Mouse (Mus musculus): ENCODE measurements around the gene Npdc1. TPM values are rescaled to one million over a fixed set of nuclear protein-coding genes. Genes with fewer than 3 reads are reported as not detected.

The Npdc1 gene
- polyA plus RNA-seq, 1 experiment from 2014 or later: 48.9 TPM

GRCm38 (mm10) chr2:25364313-25364712 lies 34.8 kb upstream of the Npdc1 start:
- ATAC-seq: no peak
- no peaks in the 10 kb centered on the region for H3K9me3 ChIP-seq (ENCODE audit: control insufficient read depth, low read length)
- H3K36me3 ChIP-seq (ENCODE audit: control insufficient read depth, insufficient read depth, low read length): 0 out of 2 replicates have a peak, but pooled peaks cover 6% of the 10 kb centered on the region
- no peaks in the 10 kb centered on the region for H3K27me3 ChIP-seq (replicated peaks; ENCODE audit: control insufficient read depth, insufficient read depth, low read length)
- H3K4me2 ChIP-seq (ENCODE audit: low read depth, low read length): peak overlapping the region; percentile 96
- H3K4me3 ChIP-seq (ENCODE audit: low read length): peak overlapping the region; percentile 78
- WGBS: 91% methylated on average over 4 of the region's 4 CpGs
- peak overlapping the region; percentile 90 for H3K9ac ChIP-seq (ENCODE audit: low read depth, low read length)
- peaks cover 8% of the 10 kb centered on the region; the same call in 1 of the 2 replicates for H3K4me1 ChIP-seq (ENCODE audit: control insufficient read depth, insufficient read depth, low read length)
- peak overlapping the region; percentile 53; the same call in 1 of the 2 replicates for H3K27ac ChIP-seq (ENCODE audit: low read length)

- peaks cover 8% of the 10 kb centered on the region; the same call in 1 of the 2 replicates for H3K4me1 ChIP-seq (ENCODE audit: control insufficient read depth, insufficient read depth, low read length)
- WGBS: 30% methylated on average over 9 of the region's 9 CpGs
- H3K4me3 ChIP-seq (ENCODE audit: low read length): peak overlapping the region; percentile 78
- no peaks in the 10 kb centered on the region for H3K27me3 ChIP-seq (replicated peaks; ENCODE audit: control insufficient read depth, insufficient read depth, low read length)
- 0 out of 2 replicates have a peak, but pooled peaks cover 6% of the 10 kb centered on the region for H3K36me3 ChIP-seq (ENCODE audit: control insufficient read depth, insufficient read depth, low read length)
- no peak for ATAC-seq
- H3K9me3 ChIP-seq (ENCODE audit: control insufficient read depth, low read length): no peaks in the 10 kb centered on the region
- peak overlapping the region; percentile 96 for H3K4me2 ChIP-seq (ENCODE audit: low read depth, low read length)
- peak overlapping the region; percentile 90 for H3K9ac ChIP-seq (ENCODE audit: low read depth, low read length)
- H3K27ac ChIP-seq (ENCODE audit: low read length): peak overlapping the region; percentile 90
Measured at GRCm38 (mm10) chr2:25364761-25365090, 34.4 kb upstream of the Npdc1 start.

- WGBS: 0% methylated on average over 54 of the region's 54 CpGs
- peak within 1 kb of the TSS; percentile 78 for H3K4me3 ChIP-seq (ENCODE audit: low read length)
- peak within 1 kb of the TSS; percentile 90 for H3K27ac ChIP-seq (ENCODE audit: low read length)
- peak within 1 kb of the TSS; percentile 90 for H3K9ac ChIP-seq (ENCODE audit: low read depth, low read length)
- H3K9me3 ChIP-seq (ENCODE audit: control insufficient read depth, low read length): no peaks in the 10 kb centered on the region
- H3K4me2 ChIP-seq (ENCODE audit: low read depth, low read length): peak within 1 kb of the TSS; percentile 96
- H3K36me3 ChIP-seq (ENCODE audit: control insufficient read depth, insufficient read depth, low read length): 0 out of 2 replicates have a peak, but pooled peaks cover 6% of the 10 kb centered on the region
- ATAC-seq: peak; percentile 82
- peaks cover 8% of the 10 kb centered on the region; the same call in 1 of the 2 replicates for H3K4me1 ChIP-seq (ENCODE audit: control insufficient read depth, insufficient read depth, low read length)
- H3K27me3 ChIP-seq (replicated peaks; ENCODE audit: control insufficient read depth, insufficient read depth, low read length): no peaks in the 10 kb centered on the region
Measured at GRCm38 (mm10) chr2:25365091-25365761, 33.9 kb upstream of the Npdc1 start, which contains the start of gene Uap1l1. Gene Uap1l1 (minus strand): TSS chr2:25365682.

GRCm38 (mm10) chr2:25369996-25370395 lies 29.2 kb upstream of the Npdc1 start:
- 73% methylated on average over 3 of the region's 3 CpGs for WGBS
- H3K9ac ChIP-seq (ENCODE audit: low read depth, low read length): no peak overlapping the region
- peak overlapping the region; percentile 3; the same call in 1 of the 2 replicates for H3K27ac ChIP-seq (ENCODE audit: low read length)
- H3K4me3 ChIP-seq (ENCODE audit: low read length): no peak overlapping the region
- ATAC-seq: peak; percentile 27; the same call in 1 of the 2 replicates
- no peaks in the 10 kb centered on the region for H3K9me3 ChIP-seq (ENCODE audit: control insufficient read depth, low read length)
- H3K4me1 ChIP-seq (ENCODE audit: control insufficient read depth, insufficient read depth, low read length): peaks cover 20% of the 10 kb centered on the region
- no peaks in the 10 kb centered on the region for H3K36me3 ChIP-seq (ENCODE audit: control insufficient read depth, insufficient read depth, low read length)
- H3K27me3 ChIP-seq (replicated peaks; ENCODE audit: control insufficient read depth, insufficient read depth, low read length): no peaks in the 10 kb centered on the region
- no peak overlapping the region for H3K4me2 ChIP-seq (ENCODE audit: low read depth, low read length)

GRCm38 (mm10) chr2:25371764-25372643 lies 27.1 kb upstream of the Npdc1 start, which contains the start of gene Sapcd2:
Gene Sapcd2 (plus strand): TSS chr2:25372321.
- peak within 1 kb of the TSS; percentile 67 for H3K4me3 ChIP-seq (ENCODE audit: low read length)
- H3K9me3 ChIP-seq (ENCODE audit: control insufficient read depth, low read length): no peaks in the 10 kb centered on the region
- peaks cover 20% of the 10 kb centered on the region for H3K4me1 ChIP-seq (ENCODE audit: control insufficient read depth, insufficient read depth, low read length)
- peak within 1 kb of the TSS; percentile 74 for H3K9ac ChIP-seq (ENCODE audit: low read depth, low read length)
- H3K27ac ChIP-seq (ENCODE audit: low read length): peak within 1 kb of the TSS; percentile 90
- peak; percentile 86 for ATAC-seq
- H3K27me3 ChIP-seq (replicated peaks; ENCODE audit: control insufficient read depth, insufficient read depth, low read length): no peaks in the 10 kb centered on the region
- WGBS: 1% methylated on average over 65 of the region's 65 CpGs
- peak within 1 kb of the TSS; percentile 90 for H3K4me2 ChIP-seq (ENCODE audit: low read depth, low read length)
- H3K36me3 ChIP-seq (ENCODE audit: control insufficient read depth, insufficient read depth, low read length): peaks cover 14% of the 10 kb centered on the region

GRCm38 (mm10) chr2:25372644-25373391 lies 26.3 kb upstream of the Npdc1 start:
- H3K27ac ChIP-seq (ENCODE audit: low read length): peak overlapping the region; percentile 65
- peak overlapping the region; percentile 67 for H3K4me3 ChIP-seq (ENCODE audit: low read length)
- H3K4me1 ChIP-seq (ENCODE audit: control insufficient read depth, insufficient read depth, low read length): peaks cover 20% of the 10 kb centered on the region
- H3K9ac ChIP-seq (ENCODE audit: low read depth, low read length): peak overlapping the region; percentile 74
- peak overlapping the region; percentile 90 for H3K4me2 ChIP-seq (ENCODE audit: low read depth, low read length)
- 1% methylated on average over 42 of the region's 42 CpGs for WGBS
- no peaks in the 10 kb centered on the region for H3K9me3 ChIP-seq (ENCODE audit: control insufficient read depth, low read length)
- ATAC-seq: peak; percentile 43
- H3K36me3 ChIP-seq (ENCODE audit: control insufficient read depth, insufficient read depth, low read length): peaks cover 14% of the 10 kb centered on the region
- H3K27me3 ChIP-seq (replicated peaks; ENCODE audit: control insufficient read depth, insufficient read depth, low read length): no peaks in the 10 kb centered on the region

GRCm38 (mm10) chr2:25373431-25373830 lies 25.7 kb upstream of the Npdc1 start:
- peaks cover 20% of the 10 kb centered on the region for H3K4me1 ChIP-seq (ENCODE audit: control insufficient read depth, insufficient read depth, low read length)
- whole genome bisulfite sequencing: 40% methylated on average over 2 of the region's 2 CpGs
- H3K9me3 ChIP-seq (ENCODE audit: control insufficient read depth, low read length): no peaks in the 10 kb centered on the region
- H3K9ac ChIP-seq (ENCODE audit: low read depth, low read length): peak overlapping the region; percentile 74
- no peaks in the 10 kb centered on the region for H3K27me3 ChIP-seq (replicated peaks; ENCODE audit: control insufficient read depth, insufficient read depth, low read length)
- peaks cover 18% of the 10 kb centered on the region for H3K36me3 ChIP-seq (ENCODE audit: control insufficient read depth, insufficient read depth, low read length)
- H3K27ac ChIP-seq (ENCODE audit: low read length): no peak overlapping the region
- H3K4me3 ChIP-seq (ENCODE audit: low read length): peak overlapping the region; percentile 67
- no peak for ATAC-seq
- peak overlapping the region; percentile 90 for H3K4me2 ChIP-seq (ENCODE audit: low read depth, low read length)

GRCm38 (mm10) chr2:25376589-25376988 lies 22.6 kb upstream of the Npdc1 start:
- Histone ChIP-seq H3K9me3 (ENCODE audit: control insufficient read depth, low read length) (no peaks in the 10 kb centered on the region), H3K9ac (ENCODE audit: low read depth, low read length) (no peak overlapping the region), H3K4me1 (ENCODE audit: control insufficient read depth, insufficient read depth, low read length) (peaks cover 18% of the 10 kb centered on the region), H3K36me3 (ENCODE audit: control insufficient read depth, insufficient read depth, low read length) (peaks cover 18% of the 10 kb centered on the region), H3K4me2 (ENCODE audit: low read depth, low read length) (no peak overlapping the region), H3K27ac (ENCODE audit: low read length) (no peak overlapping the region), H3K4me3 (ENCODE audit: low read length) (no peak overlapping the region), H3K27me3 (replicated peaks; ENCODE audit: control insufficient read depth, insufficient read depth, low read length) (no peaks in the 10 kb centered on the region)
- 64% methylated on average over 4 of the region's 4 CpGs for WGBS
- no peak for ATAC-seq
